Mouse (Mus musculus) brain, embryonic 14.5 days (tissue): ENCODE measurements around the gene Stk39.

Source experiments
- CTCF ChIP-seq: fragments of 200-500 bp; IDR thresholded peaks from 2 replicates; pipeline ENCODE4 v1.5.1; 2012; ENCODE audit warnings: inconsistent platforms, mild to moderate bottlenecking, moderate library complexity, borderline replicate concordance; ENCODE audit not compliant: insufficient read depth, insufficient read length; ENCODE audit errors: extremely low read depth
- POLR2A ChIP-seq: fragments of 200-500 bp; IDR thresholded peaks from 2 replicates; pipeline ENCODE4 v1.6.1; 2012; ENCODE audit warnings: mild to moderate bottlenecking, inconsistent platforms, borderline replicate concordance; ENCODE audit not compliant: poor library complexity, insufficient read depth, insufficient read length, severe bottlenecking; ENCODE audit errors: extremely low read depth

- TF ChIP-seq CTCF (no peak), POLR2A (no peak)
These were observed 228.8 kb downstream of the Stk39 start for GRCm38 (mm10) chr2:68243273-68243672.
